Mouse (Mus musculus) lung, postnatal 0 days (tissue): ENCODE data around the gene Msto1.
"Not testable (repeated sequence)": the region's sequence is repeated elsewhere in the genome, so short reads cannot be mapped to it uniquely, and the experiment has no call there.

ENCODE experiments used
- CTCF ChIP-seq: IDR thresholded peaks from 2 replicates; pipeline ENCODE4 v1.5.1; 2016; ENCODE audit warnings: antibody characterized with exemption, mild to moderate bottlenecking
- EP300 ChIP-seq: IDR thresholded peaks from 2 replicates; pipeline ENCODE4 v1.6.1; 2016; ENCODE audit warnings: antibody characterized with exemption, mild to moderate bottlenecking, control low read depth

DNA sequence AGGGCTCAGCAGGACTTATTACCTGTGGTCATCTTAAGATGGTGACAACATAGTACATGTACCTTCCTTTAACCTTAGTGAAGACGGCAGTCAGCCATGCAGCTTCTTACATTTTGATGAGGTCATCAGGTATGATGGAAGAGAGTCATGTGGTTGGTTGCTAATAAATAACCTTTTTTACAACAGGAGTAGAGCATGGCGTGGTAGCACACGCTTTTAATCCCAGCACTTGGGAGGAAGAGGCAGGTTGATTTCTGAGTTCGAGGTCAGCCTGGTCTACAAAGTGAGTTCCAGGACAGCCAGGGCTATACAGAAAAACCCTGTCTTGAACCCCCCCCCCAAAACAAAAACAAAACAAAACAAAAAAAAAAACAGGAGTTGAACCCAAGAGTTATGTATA is 31.3 kb downstream of the Msto1 start:
- not testable (repeated sequence) for TF ChIP-seq CTCF, EP300
